Mouse (Mus musculus) ES-E14 (cell line): ENCODE data around the gene Gnaz. TPM values are rescaled to one million over a fixed set of nuclear protein-coding genes. Genes with fewer than 3 reads are reported as not detected.

Experiments
- DNase-seq: peaks from one replicate; pipeline ENCODE4 v3.0.0-alpha.2; 2013; ENCODE audit warnings: low read depth, low spot score
- H3K27ac ChIP-seq: 2 replicates; pipeline ENCODE4 v1.5.1; 2012; ENCODE audit warnings: low read depth, mild to moderate bottlenecking, low read length, moderate library complexity, mixed read lengths; ENCODE audit not compliant: poor library complexity, insufficient read depth, severe bottlenecking
- H3K36me3 ChIP-seq: 2 replicates; pipeline ENCODE4 v1.6.1; 2012; ENCODE audit warnings: mild to moderate bottlenecking, low read length, moderate library complexity, mixed read lengths; ENCODE audit not compliant: control insufficient read depth, poor library complexity, insufficient read depth, severe bottlenecking
- H3K4me1 ChIP-seq, 2 experiments: fragments of 150-350 bp in 1 of 2; sonication (generic) in 1 of 2; 2 replicates each; pipeline ENCODE4 v1.6.1; 2012; ENCODE audit warnings: low read length in 2 of 2, mild to moderate bottlenecking in 1 of 2, mixed read lengths in 1 of 2; ENCODE audit not compliant: control insufficient read depth in 2 of 2, insufficient read depth in 2 of 2, poor library complexity in 1 of 2
- H3K4me3 ChIP-seq, 2 experiments: fragments of 150-350 bp in 1 of 2; sonication (generic) in 1 of 2; 2 replicates each; pipeline ENCODE4 v1.5.1; 2012; ENCODE audit warnings: low read length in 2 of 2, low read depth in 1 of 2, mild to moderate bottlenecking in 1 of 2, mixed read lengths in 1 of 2; ENCODE audit not compliant: insufficient read depth in 1 of 2, poor library complexity in 1 of 2, severe bottlenecking in 1 of 2
- H3K9ac ChIP-seq: 2 replicates; pipeline ENCODE4 v1.6.1; 2012; ENCODE audit warnings: low read depth, mild to moderate bottlenecking, low read length, mixed read lengths; ENCODE audit not compliant: poor library complexity, insufficient read depth, severe bottlenecking
- H3K9me3 ChIP-seq: fragments of 150-350 bp; sonication (generic); 2 replicates; pipeline ENCODE4 v1.6.1; 2012; ENCODE audit warnings: low read depth, mild to moderate bottlenecking, low read length; ENCODE audit not compliant: control insufficient read depth, insufficient read depth
- CHD2 ChIP-seq: IDR thresholded peaks from 2 replicates; pipeline ENCODE4 v1.6.1; 2014; ENCODE audit warnings: mild to moderate bottlenecking, low read depth, low read length, inconsistent platforms
- HCFC1 ChIP-seq: IDR thresholded peaks from 2 replicates; pipeline ENCODE4 v1.6.1; 2012; ENCODE audit warnings: low read length, inconsistent platforms, borderline replicate concordance; ENCODE audit not compliant: insufficient read depth
- MAFK ChIP-seq: IDR thresholded peaks from 2 replicates; pipeline ENCODE4 v1.6.1; 2014; ENCODE audit warnings: mild to moderate bottlenecking, low read depth, low read length, inconsistent platforms; ENCODE audit not compliant: insufficient read depth
- ZC3H11A ChIP-seq: IDR thresholded peaks from 2 replicates; pipeline ENCODE4 v1.6.1; 2012; ENCODE audit warnings: low read depth, mild to moderate bottlenecking, inconsistent platforms, low read length, borderline replicate concordance
- ZNF384 ChIP-seq: IDR thresholded peaks from 2 replicates; pipeline ENCODE4 v1.6.1; 2012; ENCODE audit warnings: low read depth, low read length, inconsistent platforms
- in situ Hi-C, 2 experiments: fragments of 600-800 bp; cut with MboI; formaldehyde crosslinking; loops; one replicate each; pipeline ENCODE4 v1.15.1; 2025; ENCODE audit warnings: low sequenced_read_pairs in 2 of 2, inconsistent platforms in 1 of 2; ENCODE audit not compliant: unreplicated experiment in 2 of 2
- total RNA-seq: library from RNA; depleted of rRNA; stranded (reverse); fragments of 300-350 nt; gene quantifications from 2 replicates; pipeline ENCODE4 v1.2.3, GENCODE M21; 2012

Gene Gnaz
- total RNA-seq, 1 experiment: 5.9 TPM

- H3K36me3 ChIP-seq: no peaks in the 10 kb centered on the region
- H3K9me3 ChIP-seq: no peaks in the 10 kb centered on the region
- TF ChIP-seq ZC3H11A (no peak), ZNF384 (no peak)
- H3K27ac ChIP-seq: no peak overlapping the region
- no peak overlapping the region for H3K4me3 ChIP-seq
- no peak overlapping the region for H3K9ac ChIP-seq
- in situ Hi-C loops: no loop called here
- no peaks in the 10 kb centered on the region for H3K4me1 ChIP-seq
- DNase-seq: no peak
Measured at GRCm38 (mm10) chr10:74976429-74976828, 9.5 kb downstream of the Gnaz start.

GRCm38 (mm10) chr10:74978056-74978455 is 11.1 kb downstream of the Gnaz start:
- no peak for DNase-seq
- H3K27ac ChIP-seq: no peak overlapping the region
- no peaks in the 10 kb centered on the region for H3K36me3 ChIP-seq
- H3K4me3 ChIP-seq: no peak overlapping the region
- H3K4me1 ChIP-seq: no peaks in the 10 kb centered on the region
- in situ Hi-C loops: no loop called here
- H3K9ac ChIP-seq: no peak overlapping the region
- H3K9me3 ChIP-seq: no peaks in the 10 kb centered on the region
- TF ChIP-seq MAFK (no peak), HCFC1 (no peak), CHD2 (no peak), ZNF384 (no peak), ZC3H11A (no peak)

- Histone ChIP-seq H3K4me1 (no peaks in the 10 kb centered on the region), H3K9me3 (no peaks in the 10 kb centered on the region), H3K9ac (no peak overlapping the region), H3K36me3 (no peaks in the 10 kb centered on the region), H3K4me3 (no peak overlapping the region), H3K27ac (no peak overlapping the region)
- TF ChIP-seq CHD2 (no peak), MAFK (no peak), ZC3H11A (no peak), HCFC1 (no peak), ZNF384 (no peak)
- in situ Hi-C loops: no loop called here
- no peak for DNase-seq
Measured at GRCm38 (mm10) chr10:74981159-74981558, 14.2 kb downstream of the Gnaz start.

- in situ Hi-C loops: no loop called here
- Histone ChIP-seq H3K9ac (no peak overlapping the region), H3K9me3 (no peaks in the 10 kb centered on the region), H3K27ac (no peak overlapping the region), H3K4me1 (no peaks in the 10 kb centered on the region), H3K4me3 (no peak overlapping the region), H3K36me3 (no peaks in the 10 kb centered on the region)
- no peak for DNase-seq
- TF ChIP-seq ZC3H11A (no peak), CHD2 (no peak), MAFK (no peak), ZNF384 (no peak), HCFC1 (no peak)
Measured at GRCm38 (mm10) chr10:74983176-74983575, 16.2 kb downstream of the Gnaz start.

GRCm38 (mm10) chr10:74987698-74988470 is 20.9 kb downstream of the Gnaz start:
- Histone ChIP-seq H3K4me1 (peaks cover 0 to 4% of the 10 kb centered on the region in 2 experiments; a peak in 1 of 4 replicates), H3K4me3 (no peak overlapping the region), H3K9ac (no peak overlapping the region), H3K36me3 (no peaks in the 10 kb centered on the region), H3K9me3 (no peaks in the 10 kb centered on the region), H3K27ac (no peak overlapping the region)
- TF ChIP-seq MAFK (no peak), ZC3H11A (no peak), HCFC1 (no peak), CHD2 (no peak), ZNF384 (no peak)
- in situ Hi-C loops: no loop called here
- DNase-seq: no peak
